Mouse (Mus musculus): Measurements from ENCODE around the gene Macrod1.

The Macrod1 gene

GRCm38 (mm10) chr19:7166767-7167166, 110.2 kb downstream of the Macrod1 start:
- DNase-seq (ENCODE audit: low spot score in 2 of 2): no peak

- no peak for DNase-seq (ENCODE audit: low spot score in 2 of 2)
Measured at GRCm38 (mm10) chr19:7168423-7168822, 111.8 kb downstream of the Macrod1 start.

GRCm38 (mm10) chr19:7170916-7171315, 114.3 kb downstream of the Macrod1 start:
- no peak for DNase-seq (ENCODE audit: low spot score in 2 of 2)

- no peak for DNase-seq (ENCODE audit: low spot score in 2 of 2)
Measured at GRCm38 (mm10) chr19:7171447-7171846, 114.8 kb downstream of the Macrod1 start.

GRCm38 (mm10) chr19:7172051-7172866, 115.6 kb downstream of the Macrod1 start:
- no peak for DNase-seq (ENCODE audit: low spot score in 2 of 2)

GRCm38 (mm10) chr19:7176041-7176696, 119.6 kb downstream of the Macrod1 start:
- no peak for DNase-seq (ENCODE audit: low spot score in 2 of 2)

GRCm38 (mm10) chr19:7177804-7178511, 121.3 kb downstream of the Macrod1 start:
- no peak for DNase-seq (ENCODE audit: low spot score in 2 of 2)

- no peak for DNase-seq (ENCODE audit: low spot score in 2 of 2)
Measured at GRCm38 (mm10) chr19:7178841-7179452, 122.3 kb downstream of the Macrod1 start.

- no peak for DNase-seq (ENCODE audit: low spot score in 2 of 2)
Measured at GRCm38 (mm10) chr19:7180756-7181405, 124.3 kb downstream of the Macrod1 start.

GRCm38 (mm10) chr19:7181496-7181895, 124.9 kb downstream of the Macrod1 start:
- DNase-seq (ENCODE audit: low spot score in 2 of 2): no peak

GRCm38 (mm10) chr19:7182273-7182949, 125.8 kb downstream of the Macrod1 start:
- no peak for DNase-seq (ENCODE audit: low spot score in 2 of 2)

GRCm38 (mm10) chr19:7183419-7183818, 126.8 kb downstream of the Macrod1 start:
- DNase-seq (ENCODE audit: low spot score in 2 of 2): no peak

GRCm38 (mm10) chr19:7185059-7185458, 128.4 kb downstream of the Macrod1 start:
- no peak for DNase-seq (ENCODE audit: low spot score in 2 of 2)

GRCm38 (mm10) chr19:7185715-7186291, 129.2 kb downstream of the Macrod1 start:
- DNase-seq (ENCODE audit: low spot score in 2 of 2): no peak

- no peak for DNase-seq (ENCODE audit: low spot score in 2 of 2)
Measured at GRCm38 (mm10) chr19:7187157-7187556, 130.5 kb downstream of the Macrod1 start.

GRCm38 (mm10) chr19:7189026-7189425, 132.4 kb downstream of the Macrod1 start:
- no peak for DNase-seq (ENCODE audit: low spot score in 2 of 2)

GRCm38 (mm10) chr19:7190986-7191385, 134.4 kb downstream of the Macrod1 start:
- no peak for DNase-seq (ENCODE audit: low spot score in 2 of 2)

GRCm38 (mm10) chr19:7191639-7192038, 135.0 kb downstream of the Macrod1 start:
- no peak for DNase-seq (ENCODE audit: low spot score in 2 of 2)

GRCm38 (mm10) chr19:7192561-7192967, 136.0 kb downstream of the Macrod1 start:
- no peak for DNase-seq (ENCODE audit: low spot score in 2 of 2)

- DNase-seq (ENCODE audit: low spot score in 2 of 2): peak; percentile 30 to 48
Measured at GRCm38 (mm10) chr19:7195900-7196728, 139.5 kb downstream of the Macrod1 start.
